Mouse (Mus musculus): ENCODE results near the gene Syne2.

DNA sequence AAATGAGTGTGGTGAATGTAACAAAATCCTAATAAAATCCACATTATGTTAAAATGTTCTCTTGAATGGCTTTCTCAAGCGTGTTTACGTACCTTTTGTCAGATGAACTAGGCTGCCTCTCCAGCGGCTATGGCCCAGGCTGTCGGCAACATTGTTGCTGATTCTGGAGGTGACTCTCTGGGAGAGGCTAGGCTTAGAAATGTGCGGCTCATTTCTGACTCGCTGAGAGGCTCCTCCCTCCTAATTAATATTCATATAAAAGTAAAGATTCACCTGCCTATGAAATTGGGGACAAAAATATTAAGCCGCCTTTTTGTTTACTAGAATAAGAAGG lies 77.0 kb downstream of the Syne2 start:
- no peak for TF ChIP-seq CTCF (IDR thresholded peaks at IDR 0.05; ENCODE audit: low read depth, low read length)
- no peak for TF ChIP-seq EP300 (IDR thresholded peaks at IDR 0.05; ENCODE audit: insufficient read depth, low read depth, low read length)
- no peak for TF ChIP-seq POLR2A (IDR thresholded peaks at IDR 0.05; ENCODE audit: insufficient read depth, low read length)

Measured in ES-Bruce4 (cell line).